Mouse (Mus musculus) v-Abl transformed pro-B cells (cell line): ENCODE measurements around the gene H2-DMa.
"Not testable (repeated sequence)": the region's sequence is repeated elsewhere in the genome, so short reads cannot be mapped to it uniquely, and the experiment has no call there.

ENCODE experiments used
- in situ Hi-C, 2 experiments: fragments of 400-800 bp; cut with MboI; formaldehyde crosslinking; loops; one replicate each; pipeline ENCODE4 v1.15.1; 2025; ENCODE audit not compliant: unreplicated experiment in 2 of 2

H2-DMa gene

DNA sequence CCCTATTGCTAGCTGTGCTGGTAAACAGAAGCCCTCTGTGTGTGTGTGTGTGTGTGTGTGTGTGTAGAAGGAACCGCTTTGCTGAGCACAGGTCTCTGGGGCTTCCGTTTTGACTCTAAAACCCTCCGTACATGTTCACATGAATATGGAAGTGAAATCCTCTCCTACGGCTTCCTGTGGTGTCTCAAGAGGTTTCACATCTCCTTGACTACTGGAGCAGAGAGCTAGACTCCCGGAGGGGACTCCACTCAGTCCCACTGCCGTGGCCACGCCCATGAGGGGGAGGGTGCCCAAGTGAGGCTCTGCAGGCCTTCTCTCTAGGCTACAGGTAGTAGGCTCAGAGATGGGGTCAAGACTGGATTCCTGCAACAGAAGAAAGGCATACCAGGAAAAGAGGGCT lies 23.7 kb downstream of the H2-DMa start, which contains the start of gene H2-DMb2:
TSS of gene H2-DMb2 (plus strand) at position 275 of the 400 bp plus-strand sequence.
- in situ Hi-C loops = no loop called here

DNA sequence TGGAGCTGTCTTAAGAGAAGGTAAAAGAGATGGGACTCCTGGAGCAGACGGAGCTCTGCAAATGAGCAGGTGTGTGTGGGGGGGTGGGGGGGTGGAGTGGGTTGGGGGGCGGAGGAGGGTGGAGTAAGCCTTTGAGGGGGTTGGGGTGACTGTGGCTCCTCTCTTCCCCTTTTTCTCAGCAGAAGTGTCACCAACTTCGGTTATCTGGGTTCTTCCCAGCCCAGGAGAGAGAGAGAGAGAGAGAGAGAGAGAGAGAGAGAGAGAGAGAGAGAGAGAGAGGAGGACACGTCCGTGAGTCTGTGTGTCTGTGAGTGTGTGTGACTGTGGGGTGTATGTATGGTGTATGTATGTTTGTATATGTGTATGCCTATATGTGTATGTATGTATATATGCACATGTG lies 24.1 kb downstream of the H2-DMa start:
- in situ Hi-C loops = no loop called here

DNA sequence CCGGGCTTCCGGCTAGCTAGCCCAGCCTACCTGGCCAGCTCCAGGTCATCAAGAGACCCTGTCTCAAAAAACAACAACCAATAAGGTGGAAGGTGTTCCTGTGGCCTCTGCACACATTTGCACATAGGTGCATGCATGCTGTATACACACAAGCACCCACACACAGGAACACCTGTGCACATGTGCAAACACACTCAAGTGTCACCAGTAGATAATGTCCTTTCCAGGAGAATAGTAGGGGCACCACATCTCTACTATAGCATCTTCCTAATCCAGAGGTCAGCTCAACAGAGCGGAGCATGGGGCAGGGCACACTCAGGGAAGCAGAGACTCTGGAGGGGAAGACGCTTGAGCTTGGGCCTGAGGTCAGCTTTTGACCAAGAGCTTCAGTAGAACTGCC lies 24.9 kb downstream of the H2-DMa start:
- in situ Hi-C loops = not testable (repeated sequence)

DNA sequence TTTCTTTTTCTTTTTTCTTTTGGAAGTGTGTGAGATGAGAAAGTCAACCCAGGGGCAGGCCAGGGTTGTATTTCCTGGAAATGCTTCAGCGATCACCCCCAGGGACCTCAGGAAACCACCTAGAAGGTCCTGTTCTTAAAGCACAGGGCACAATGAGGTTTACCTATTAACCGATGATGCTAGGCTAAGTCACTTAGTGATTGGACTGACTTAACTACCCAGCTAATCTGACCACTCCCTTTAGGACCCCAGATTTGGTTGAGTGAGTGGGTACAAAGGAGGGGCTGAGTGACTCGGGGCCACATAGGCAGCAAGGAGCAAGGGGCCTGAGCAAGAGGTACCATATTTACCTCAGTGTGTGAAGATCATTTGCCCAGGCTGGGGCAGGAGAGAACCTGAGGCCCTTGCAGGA lies 25.6 kb downstream of the H2-DMa start:
- in situ Hi-C loops = no loop called here

DNA sequence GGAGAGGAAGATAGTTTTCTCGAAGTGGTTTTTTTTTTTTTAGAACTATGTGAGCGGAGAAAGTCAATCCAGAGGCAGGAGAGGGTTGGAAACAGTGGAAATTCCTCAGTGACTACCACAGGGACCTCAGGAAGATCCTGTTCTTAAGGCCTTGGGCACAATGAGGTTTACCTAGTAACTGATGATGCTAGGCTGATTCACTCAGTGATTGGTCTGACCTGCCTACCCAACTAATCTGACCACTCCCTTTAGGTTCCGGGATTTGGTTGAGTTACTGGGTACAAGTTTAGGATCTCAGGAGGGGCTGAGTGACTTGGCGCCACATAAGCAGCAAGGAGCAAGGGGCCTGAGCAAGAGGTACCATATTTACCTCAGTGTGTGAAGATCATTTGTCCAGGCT lies 33.6 kb downstream of the H2-DMa start, which contains the start of gene H2-DMb1:
TSS of gene H2-DMb1 (plus strand) at position 150 of the 400 bp plus-strand sequence.
- in situ Hi-C loops = loop anchor here in 1 of 2 experiments (25.0 kb wide), 1 partner anchor 409 kb away; the partner anchor contains the start of gene Notch4

DNA sequence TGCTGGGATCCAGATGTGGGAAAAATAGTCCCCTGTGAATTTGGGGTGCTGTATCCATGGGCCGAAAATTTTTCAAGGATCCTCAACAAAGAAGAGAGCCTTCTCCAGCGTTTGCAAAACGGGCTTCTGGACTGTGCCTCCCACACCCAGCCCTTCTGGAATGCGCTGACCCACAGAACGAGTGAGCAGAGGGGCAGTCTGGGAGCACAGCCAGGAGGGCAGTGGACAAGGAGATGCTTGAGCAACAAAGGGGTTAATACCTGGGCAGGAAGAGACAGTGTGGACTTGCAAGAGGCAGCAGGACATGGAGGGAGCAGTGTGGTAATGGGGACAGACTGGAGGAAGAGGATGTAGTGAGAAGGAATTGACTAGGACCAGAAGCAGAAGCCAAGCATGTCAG lies 36.2 kb downstream of the H2-DMa start:
- in situ Hi-C loops = loop anchor here in 1 of 2 experiments (25.0 kb wide), 1 partner anchor 407 kb away; the partner anchor contains the start of gene Notch4

DNA sequence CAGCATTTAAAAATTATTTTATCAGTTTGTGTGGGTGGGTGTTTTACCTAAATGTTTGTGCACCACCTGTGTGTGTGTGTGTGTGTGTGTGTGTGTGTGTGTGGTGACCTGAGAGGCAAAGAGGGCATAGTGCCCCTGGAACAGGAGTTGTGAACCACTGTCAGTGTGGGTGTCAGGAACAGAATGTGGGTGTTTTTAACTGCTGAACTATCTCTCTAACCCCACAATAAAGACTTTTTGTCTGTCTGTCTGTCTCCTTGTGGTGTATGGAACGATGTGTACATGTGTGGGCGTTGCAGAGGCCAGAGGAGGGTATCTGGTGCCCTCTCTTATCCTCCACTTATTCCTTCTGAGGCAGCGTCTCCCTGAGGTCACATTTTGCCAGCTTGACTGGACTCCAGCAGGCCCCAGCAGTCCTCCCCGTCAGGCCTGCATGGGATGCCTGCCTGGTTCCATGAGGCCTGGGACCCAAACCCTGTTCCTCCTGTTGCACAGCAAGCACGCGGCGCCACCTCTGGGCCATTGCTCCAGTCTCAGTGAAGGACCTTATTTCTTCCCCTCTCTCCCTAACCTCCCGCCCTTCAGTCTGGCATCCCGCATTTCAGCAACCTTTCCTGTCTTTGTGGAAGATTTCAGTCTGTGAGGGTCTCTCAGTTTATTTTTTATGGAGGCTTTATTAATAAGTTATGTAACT lies 45.0 kb downstream of the H2-DMa start:
- in situ Hi-C loops = loop anchor here in 1 of 2 experiments (5.0 to 25.0 kb wide), 2 partner anchors 72 to 398 kb away; partner anchors contain the start of genes H2-Oa and Notch4

DNA sequence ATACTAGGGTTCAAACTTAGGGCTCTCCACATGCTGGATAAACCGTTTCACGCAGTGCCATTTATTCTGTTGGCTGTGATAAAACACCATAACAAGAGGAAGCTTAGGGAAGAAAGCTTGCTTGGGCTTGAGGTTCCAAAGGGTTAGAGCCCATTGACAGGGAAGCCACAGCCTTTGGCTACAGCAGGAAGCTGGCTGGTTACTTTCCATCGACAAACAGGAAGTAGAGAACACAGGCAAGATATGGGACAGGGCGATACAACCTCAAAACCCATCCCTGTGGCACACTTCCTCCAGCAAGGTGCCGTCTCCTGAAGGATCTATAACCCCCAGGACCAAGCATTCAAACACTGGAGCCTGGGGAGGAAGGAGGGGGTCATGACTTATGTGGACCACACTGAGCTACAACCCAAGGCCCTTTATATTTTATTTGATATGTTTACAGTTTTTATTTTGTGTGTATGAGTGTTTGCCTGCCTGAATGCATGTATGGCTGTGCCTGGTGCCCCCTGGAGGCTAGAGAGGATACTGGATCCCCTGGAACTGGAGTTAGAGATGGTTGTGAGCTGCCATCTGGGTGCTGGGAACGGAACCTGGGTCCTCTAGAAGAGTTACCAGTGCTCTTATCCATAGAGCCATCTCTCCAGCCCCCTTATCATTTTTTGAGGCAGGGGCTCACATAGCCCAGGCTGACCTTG lies 45.8 kb downstream of the H2-DMa start:
- in situ Hi-C loops = loop anchor here (5.0 to 25.0 kb wide), 5 partner anchors 33 to 397 kb away; partner anchors contain the start of genes H2-Oa (in 1 of the 2) and Notch4 (in 1 of the 2)

DNA sequence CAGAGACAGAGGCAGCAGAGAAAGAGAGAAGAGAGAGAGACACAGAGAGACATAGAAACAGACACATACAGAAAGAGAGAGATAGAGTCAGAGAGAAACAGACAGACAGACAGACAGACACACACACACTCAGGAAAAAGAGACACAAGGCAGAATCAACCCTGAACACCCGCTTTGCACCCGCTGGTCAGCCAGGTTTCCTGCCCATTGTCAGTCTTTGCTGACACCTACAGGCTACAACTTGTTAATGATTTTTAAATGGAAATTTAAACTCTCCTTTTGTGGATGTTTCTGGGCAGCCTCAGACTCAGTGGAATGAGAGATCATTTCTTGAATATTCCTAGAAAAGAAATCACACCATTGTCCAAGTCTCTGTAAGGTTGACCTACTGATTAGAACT lies 49.9 kb downstream of the H2-DMa start:
- in situ Hi-C loops = loop anchor here (5.0 to 25.0 kb wide), 5 partner anchors 37 to 393 kb away; partner anchors contain the start of genes H2-Oa (in 1 of the 2) and Notch4 (in 1 of the 2)

DNA sequence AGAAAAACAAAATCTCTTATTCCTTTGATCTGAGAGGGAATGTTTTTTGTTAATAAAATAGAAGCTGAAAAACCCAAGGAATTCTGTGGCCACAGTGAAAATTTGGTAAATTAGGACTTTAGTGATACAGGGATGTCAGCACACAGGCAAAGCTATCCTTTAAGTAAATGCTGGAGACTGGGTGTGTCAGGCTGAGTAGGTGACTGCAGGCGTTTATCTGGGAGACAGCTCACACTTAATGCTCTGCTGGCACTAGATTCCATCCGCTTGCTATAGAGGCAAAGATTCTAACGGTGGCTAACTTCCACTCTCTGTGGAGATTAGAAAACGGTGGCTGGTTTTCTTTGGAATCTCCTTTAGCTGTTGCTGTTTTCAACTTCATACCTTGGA lies 51.1 kb downstream of the H2-DMa start:
- in situ Hi-C loops = loop anchor here (5.0 to 25.0 kb wide), 4 partner anchors 67 to 392 kb away; partner anchors contain the start of genes H2-Ob (in 2 of the 2), Btnl2 (in 1 of the 2) and Notch4 (in 1 of the 2)

DNA sequence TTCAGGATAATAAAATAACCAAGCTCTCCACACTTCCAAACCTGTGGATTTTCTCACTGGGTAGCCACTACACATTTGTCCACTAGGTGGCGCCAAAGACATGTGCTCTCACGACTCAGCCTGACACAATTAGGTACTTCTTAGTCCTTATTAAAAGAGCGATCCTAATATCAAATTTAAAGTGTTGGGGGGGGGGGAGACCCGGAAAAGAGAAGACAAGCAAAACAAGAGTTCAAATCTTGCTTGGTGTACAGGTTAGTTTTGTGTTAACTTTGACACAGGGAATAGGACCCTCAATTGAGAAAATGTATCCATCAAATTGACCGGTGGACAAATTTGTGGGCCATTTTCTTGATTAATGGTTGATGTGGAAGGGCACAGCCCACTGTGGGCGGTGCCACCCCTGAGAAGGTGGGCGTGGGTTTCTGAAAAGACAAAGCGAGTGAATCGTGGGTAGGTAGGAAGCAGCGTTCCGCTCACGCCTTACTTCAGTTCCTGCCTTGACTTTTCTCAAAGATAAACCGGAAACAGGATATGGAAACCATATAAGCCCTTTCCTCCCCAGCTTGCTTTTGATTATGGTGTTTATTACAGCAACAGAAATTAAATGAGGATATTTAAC lies 51.6 kb downstream of the H2-DMa start:
- in situ Hi-C loops = loop anchor here (5.0 to 25.0 kb wide), 4 partner anchors 66 to 391 kb away; partner anchors contain the start of genes H2-Ob (in 2 of the 2), Btnl2 (in 1 of the 2) and Notch4 (in 1 of the 2)

DNA sequence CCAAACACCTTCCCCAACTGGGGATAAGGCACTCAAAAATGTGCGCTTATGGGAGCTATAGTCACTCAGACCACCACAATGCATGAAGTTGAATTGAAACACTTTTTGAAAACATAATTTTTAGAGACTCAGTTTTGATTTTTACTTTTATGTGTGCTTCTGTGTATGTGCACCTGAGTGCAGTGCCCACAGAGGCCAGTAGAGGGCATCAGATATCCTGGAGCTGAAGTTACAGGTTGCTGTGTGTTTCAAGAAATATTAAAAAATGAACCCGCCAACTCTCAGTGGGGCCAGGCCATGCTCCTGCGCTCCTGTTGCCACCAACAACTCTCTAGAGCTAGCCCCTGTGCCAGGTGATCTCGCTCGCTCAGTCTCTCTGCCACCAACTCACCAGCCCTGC lies 53.2 kb downstream of the H2-DMa start:
- in situ Hi-C loops = loop anchor here (5.0 to 25.0 kb wide), 4 partner anchors 65 to 390 kb away; partner anchors contain the start of genes H2-Ob (in 2 of the 2), Btnl2 (in 1 of the 2) and Notch4 (in 1 of the 2)

DNA sequence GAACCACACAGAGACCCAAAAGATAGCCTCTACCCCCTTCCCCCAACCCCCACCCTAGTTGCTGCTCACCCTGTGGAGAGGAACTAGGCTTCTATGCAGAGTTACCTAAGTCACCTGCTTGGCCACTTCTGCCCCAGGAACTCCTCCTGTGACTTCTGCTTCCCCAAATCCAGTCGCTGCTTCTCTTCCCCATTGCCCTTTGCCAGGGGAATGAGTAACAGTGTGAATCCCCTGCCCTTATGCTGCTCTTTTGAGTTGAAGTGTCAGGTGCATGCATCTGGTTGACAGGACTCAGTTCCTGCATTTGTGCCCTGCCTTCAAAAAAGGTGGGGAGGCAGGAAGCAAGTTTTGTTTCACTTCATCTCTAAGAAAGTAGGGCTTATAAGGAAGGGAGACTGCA lies 54.7 kb downstream of the H2-DMa start:
- in situ Hi-C loops = loop anchor here (5.0 to 25.0 kb wide), 4 partner anchors 63 to 388 kb away; partner anchors contain the start of genes H2-Ob (in 2 of the 2), Btnl2 (in 1 of the 2) and Notch4 (in 1 of the 2)

DNA sequence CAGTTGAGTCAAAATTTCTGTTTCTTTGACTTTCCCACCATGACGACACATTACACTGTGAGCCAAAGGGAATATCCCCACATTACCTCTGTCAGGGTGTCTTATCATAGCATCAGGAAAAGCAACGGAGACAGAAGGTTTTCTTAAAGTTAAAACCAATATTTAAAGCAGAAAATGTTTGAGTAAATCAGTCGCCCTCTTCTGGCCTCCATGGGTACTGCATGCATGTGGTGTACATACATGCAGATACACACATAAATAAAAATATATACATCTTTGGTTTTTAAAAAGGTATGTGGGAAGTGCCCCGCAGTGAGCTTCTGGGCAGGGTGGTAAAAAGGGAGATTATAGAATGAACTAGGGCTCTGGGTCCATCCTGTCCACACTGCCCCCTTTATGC lies 57.8 kb downstream of the H2-DMa start:
- in situ Hi-C loops = loop anchor here in 1 of 2 experiments (5.0 to 10.0 kb wide), 3 partner anchors 35 to 208 kb away; partner anchors contain the start of gene Btnl2

DNA sequence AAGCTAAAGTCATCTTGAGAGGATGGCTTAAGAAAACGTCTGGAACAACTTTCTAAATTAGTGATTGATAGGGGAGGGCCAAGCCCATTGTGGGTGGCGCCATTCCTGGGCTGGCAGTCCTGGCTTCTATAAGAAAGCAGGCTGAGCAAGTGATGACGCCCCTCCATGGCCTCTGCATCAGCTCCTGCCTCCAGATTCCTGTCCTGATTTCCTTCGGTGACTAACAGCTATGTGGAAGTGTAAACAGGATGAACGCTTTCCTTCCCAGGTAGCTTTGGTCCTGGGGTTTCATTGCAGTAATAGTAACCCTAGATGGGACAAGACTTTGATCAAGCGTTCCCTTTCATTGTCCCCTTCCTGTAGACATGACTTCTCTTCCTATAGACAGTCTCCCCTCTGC lies 59.7 kb downstream of the H2-DMa start:
- in situ Hi-C loops = loop anchor here in 1 of 2 experiments (5.0 to 10.0 kb wide), 3 partner anchors 33 to 206 kb away; partner anchors contain the start of gene Btnl2

DNA sequence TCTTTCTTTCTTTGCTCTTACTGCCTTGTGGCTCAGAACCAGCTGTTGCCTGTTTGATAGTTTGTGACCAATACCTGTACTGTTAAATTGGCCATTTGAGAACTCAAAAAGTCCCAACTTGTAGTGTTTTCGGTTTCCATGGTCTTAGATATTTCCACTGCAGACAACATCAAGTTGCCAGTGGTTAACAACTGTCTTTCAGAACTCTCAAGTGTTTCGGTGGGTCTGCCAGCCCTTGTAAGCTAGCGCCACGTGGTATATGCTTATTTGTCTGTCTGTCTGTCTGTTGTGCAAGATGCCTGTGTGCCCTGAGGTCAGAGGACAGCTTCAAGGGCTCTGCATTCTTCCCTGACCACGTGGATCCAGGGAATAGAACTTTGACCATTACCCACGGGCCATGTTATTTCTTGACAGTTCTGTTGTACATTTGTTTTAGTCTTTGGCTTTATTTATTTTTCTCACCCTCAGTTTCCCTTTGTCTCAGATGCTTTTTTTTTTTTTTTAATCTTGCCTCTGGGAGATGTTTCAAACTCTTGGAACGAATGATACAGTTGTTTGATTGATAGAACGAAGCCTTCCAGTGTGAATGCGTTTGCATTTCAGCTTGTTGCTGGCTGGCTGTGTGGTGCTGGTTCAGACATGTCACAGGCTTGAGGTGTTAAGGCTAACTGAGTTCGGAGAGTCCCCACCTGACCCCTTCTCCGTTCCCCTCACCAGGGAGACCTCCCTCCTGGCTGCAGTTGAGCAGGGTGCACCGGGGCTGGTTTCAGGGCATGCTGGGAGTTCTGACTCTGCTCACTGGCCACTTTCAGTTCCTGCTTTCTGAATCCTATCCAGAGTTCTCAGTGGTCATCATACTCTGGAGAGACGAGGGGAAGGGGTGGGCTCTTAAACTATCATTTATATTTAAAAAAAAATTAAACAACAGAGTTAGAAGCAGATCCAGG lies 60.8 kb downstream of the H2-DMa start:
- in situ Hi-C loops = loop anchor here in 1 of 2 experiments (5.0 to 10.0 kb wide), 3 partner anchors 32 to 205 kb away; partner anchors contain the start of gene Btnl2

DNA sequence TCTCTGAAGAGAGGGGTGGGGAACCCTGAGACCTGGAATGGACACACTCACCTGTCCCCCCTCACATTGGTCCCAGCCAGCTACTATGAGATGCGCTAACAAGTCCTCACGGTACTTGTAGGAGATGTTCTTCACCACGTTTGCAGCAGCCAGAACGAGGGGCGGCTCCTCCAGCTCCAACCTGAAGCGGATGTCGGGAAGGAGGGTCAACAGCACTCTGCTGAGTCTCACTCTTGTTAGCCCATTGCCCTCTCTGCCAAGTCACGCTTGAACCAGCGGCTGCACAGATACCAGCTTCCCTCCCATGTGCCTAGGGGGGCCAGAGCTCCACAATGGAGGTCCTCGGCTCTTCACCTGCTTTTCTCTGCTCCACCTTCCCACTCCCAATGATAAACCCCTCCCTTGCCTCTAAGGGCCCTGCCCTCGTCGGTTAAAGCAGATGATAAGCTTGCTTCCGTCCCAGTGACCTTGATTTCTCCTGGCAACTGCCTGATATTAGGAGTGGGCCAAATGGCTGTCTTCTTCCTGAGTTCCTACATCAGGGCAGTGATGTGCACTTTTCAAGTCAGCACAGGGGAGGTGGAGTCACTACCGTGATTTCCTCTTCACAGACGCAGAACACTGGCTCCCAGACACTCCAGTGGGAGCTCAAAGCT lies 64.4 kb downstream of the H2-DMa start:
- in situ Hi-C loops = no loop called here

DNA sequence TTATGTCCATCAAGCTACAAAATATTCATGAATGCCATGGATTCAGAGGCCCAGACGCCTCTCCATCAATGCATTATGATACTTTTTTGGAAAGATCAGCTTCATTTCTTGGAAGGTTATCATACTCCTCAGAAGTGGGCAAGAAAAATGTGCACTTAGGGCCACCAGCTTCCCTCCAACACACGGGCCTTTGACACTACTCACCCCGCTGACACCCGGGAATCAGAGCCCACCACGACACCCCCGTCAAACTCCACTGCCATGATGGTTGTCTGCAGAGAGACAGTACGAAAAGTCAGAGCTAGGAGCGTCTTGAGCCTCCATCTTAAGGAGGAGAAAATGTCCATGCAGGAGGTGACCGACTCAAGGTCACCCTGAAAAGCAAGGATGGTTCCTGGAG lies 66.2 kb downstream of the H2-DMa start:
- in situ Hi-C loops = no loop called here
